Mouse (Mus musculus): Measurements from ENCODE around the gene Tbrg4.

DNA sequence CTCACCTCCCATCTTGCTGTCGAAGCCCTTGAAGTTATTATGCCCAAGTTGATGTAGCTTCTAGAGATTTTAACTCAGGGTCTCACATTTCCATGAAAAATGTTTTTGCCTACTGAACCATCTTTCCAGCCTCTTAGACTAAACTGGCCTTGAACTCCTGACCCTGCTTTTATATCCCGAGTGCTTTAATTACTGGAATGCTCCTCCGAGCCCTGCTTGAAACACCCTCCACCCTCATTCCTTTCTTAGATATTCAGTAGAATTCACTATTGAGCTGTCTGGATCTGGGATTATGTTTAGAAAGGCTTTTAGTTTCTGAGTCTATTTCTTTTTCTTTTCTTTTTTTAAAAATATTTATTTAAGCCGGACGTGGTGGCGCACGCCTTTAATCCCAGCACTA lies 46.5 kb downstream of the Tbrg4 start:
- TF ChIP-seq POLR2A (IDR thresholded peaks at IDR 0.05; ENCODE audit: low read depth, low read length) (no peak), CTCF (IDR thresholded peaks at IDR 0.05; ENCODE audit: borderline replicate concordance, insufficient read depth, low read length) (no peak)
